Mouse (Mus musculus) forebrain, embryonic 14.5 days (tissue): ENCODE results near the gene Fbxo5. TPM values are rescaled to one million over a fixed set of nuclear protein-coding genes. Genes with fewer than 3 reads are reported as not detected.

Experiments
- ATAC-seq: fragments of 200-750 bp; cut with Nextera tagmentation; 2 replicates; pipeline ENCODE4 v1.8.0; 2017; ENCODE audit warnings: mild to moderate bottlenecking, moderate library complexity
- DNase-seq: peaks from one replicate; pipeline ENCODE4 v3.0.0-alpha.2; 2015; ENCODE audit warnings: low spot score
- H3K27ac ChIP-seq: fragments of 300-500 bp; sonication (generic); 2 replicates; pipeline ENCODE4 v1.5.1; 2014; ENCODE audit warnings: low read depth, mild to moderate bottlenecking, control low read depth, low read length, moderate library complexity
- H3K27me3 ChIP-seq: fragments of 300-500 bp; sonication (generic); replicated peaks from 2 replicates; pipeline ENCODE4 v1.6.1; 2014; ENCODE audit warnings: low read length, control low read depth, mixed read lengths; ENCODE audit not compliant: control insufficient read depth, insufficient read depth
- H3K36me3 ChIP-seq: fragments of 300-500 bp; sonication (generic); 2 replicates; pipeline ENCODE4 v1.6.1; 2014; ENCODE audit warnings: low read length, control low read depth; ENCODE audit not compliant: control insufficient read depth, insufficient read depth
- H3K4me1 ChIP-seq: fragments of 300-500 bp; sonication (generic); 2 replicates; pipeline ENCODE4 v1.6.1; 2014; ENCODE audit warnings: antibody characterized with exemption, low read length, control low read depth; ENCODE audit not compliant: control insufficient read depth, insufficient read depth
- H3K4me2 ChIP-seq: fragments of 300-500 bp; sonication (generic); 2 replicates; pipeline ENCODE4 v1.6.1; 2014; ENCODE audit warnings: mild to moderate bottlenecking, control low read depth, low read length
- H3K4me3 ChIP-seq: fragments of 300-500 bp; sonication (generic); 2 replicates; pipeline ENCODE4 v1.5.1; 2014; ENCODE audit warnings: low read depth, low read length, control low read depth
- H3K9ac ChIP-seq: fragments of 300-500 bp; sonication (generic); 2 replicates; pipeline ENCODE4 v1.6.1; 2014; ENCODE audit warnings: mild to moderate bottlenecking, low read length, control low read depth, moderate library complexity
- H3K9me3 ChIP-seq: fragments of 300-500 bp; sonication (generic); replicated peaks from 2 replicates; pipeline ENCODE4 v1.6.1; 2016; ENCODE audit warnings: low read length, control low read depth, mixed read lengths; ENCODE audit not compliant: control insufficient read depth
- WGBS: fragments of 180-500 bp; shearing (Covaris S2); extraction: QIAGEN DNeasy Blood & Tissue Kit; methylation state at CpG from one replicate; pipeline ENCODE4 v1.1.7; 2014; 5-methylcytosine and 5-hydroxymethylcytosine counted together
- polyA plus RNA-seq: library from polyadenylated mRNA; unstranded; fragments of >200 nt; fragmentation: Nextera tagmentation; extraction: Ambion mirVana; gene quantifications from 2 replicates; pipeline ENCODE4 v1.2.1, GENCODE M21; 2014

Fbxo5 gene
- polyA plus RNA-seq, result 32.4 and 43.7 TPM in 2 replicates

DNA sequence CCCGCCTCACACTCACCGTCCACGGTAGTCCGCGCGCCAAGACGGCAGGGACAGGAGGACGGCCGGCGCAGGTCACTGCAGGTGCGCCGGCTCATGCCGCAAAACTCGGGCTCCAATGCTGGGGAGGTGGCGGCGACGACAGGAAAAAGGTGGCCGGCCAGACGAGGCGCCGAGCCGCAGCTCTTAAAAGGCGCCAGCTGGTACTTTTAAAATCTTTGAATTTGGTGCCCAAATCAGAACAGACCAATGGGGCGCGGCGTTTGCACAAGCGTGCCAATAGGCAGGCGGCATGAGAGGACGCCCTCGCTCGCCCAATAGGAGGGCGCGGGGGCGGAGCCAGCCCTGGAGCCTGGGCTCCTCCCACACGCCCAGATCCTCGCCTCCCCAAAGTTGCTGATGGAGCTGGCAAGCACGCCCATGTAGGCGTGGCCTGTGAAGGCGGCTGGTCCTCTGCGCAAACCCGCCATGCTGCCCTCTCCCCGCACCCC is at the start of gene Fbxo5:
TSS of gene Fbxo5 (minus strand) at position 358 of the 488 bp plus-strand sequence.
- Histone ChIP-seq H3K4me3 (peak within 1 kb of the TSS; percentile 67), H3K9ac (peak within 1 kb of the TSS; percentile 72), H3K4me2 (peak within 1 kb of the TSS; percentile 93), H3K4me1 (peaks cover 11% of the 10 kb centered on the region; the same call in 1 of the 2 replicates), H3K36me3 (peaks cover 20% of the 10 kb centered on the region), H3K27me3 (no peaks in the 10 kb centered on the region), H3K27ac (peak within 1 kb of the TSS; percentile 88), H3K9me3 (no peaks in the 10 kb centered on the region)
- peak; percentile 99 for DNase-seq
- WGBS, result under 1% methylated on average over 42 of the region's 42 CpGs
- ATAC-seq, result peak; percentile 96

- Histone ChIP-seq H3K27me3 (no peaks in the 10 kb centered on the region), H3K36me3 (no peaks in the 10 kb centered on the region), H3K9ac (no peak overlapping the region), H3K4me1 (no peaks in the 10 kb centered on the region), H3K27ac (no peak overlapping the region), H3K9me3 (no peaks in the 10 kb centered on the region), H3K4me2 (no peak overlapping the region), H3K4me3 (no peak overlapping the region)
- WGBS, result 84% methylated on average over 8 of the region's 8 CpGs
- DNase-seq (no peak), ATAC-seq (no peak)
Measured at GRCm38 (mm10) chr10:5853290-5853868, 48.0 kb upstream of the Fbxo5 start.

- Histone ChIP-seq H3K27ac (no peak overlapping the region), H3K36me3 (no peaks in the 10 kb centered on the region), H3K9ac (no peak overlapping the region), H3K27me3 (no peaks in the 10 kb centered on the region), H3K4me2 (no peak overlapping the region), H3K4me3 (no peak overlapping the region), H3K9me3 (no peaks in the 10 kb centered on the region), H3K4me1 (no peaks in the 10 kb centered on the region)
- 30% methylated on average over 2 of the region's 2 CpGs for WGBS
- ATAC-seq (peak; percentile 44; the same call in 1 of the 2 replicates), DNase-seq (peak; percentile 85)
Measured at GRCm38 (mm10) chr10:5846939-5847338, 41.5 kb upstream of the Fbxo5 start.

GRCm38 (mm10) chr10:5841369-5841768 is 36.0 kb upstream of the Fbxo5 start:
- ATAC-seq (peak; percentile 48), DNase-seq (peak; percentile 75)
- no peaks in the 10 kb centered on the region for H3K9me3 ChIP-seq
- H3K27ac ChIP-seq, result no peak overlapping the region
- H3K9ac ChIP-seq, result no peak overlapping the region
- 80% methylated on average over 4 of the region's 4 CpGs for WGBS
- no peaks in the 10 kb centered on the region for H3K27me3 ChIP-seq
- no peak overlapping the region for H3K4me3 ChIP-seq
- H3K4me2 ChIP-seq, result no peak overlapping the region
- H3K36me3 ChIP-seq, result no peaks in the 10 kb centered on the region
- no peaks in the 10 kb centered on the region for H3K4me1 ChIP-seq

DNA sequence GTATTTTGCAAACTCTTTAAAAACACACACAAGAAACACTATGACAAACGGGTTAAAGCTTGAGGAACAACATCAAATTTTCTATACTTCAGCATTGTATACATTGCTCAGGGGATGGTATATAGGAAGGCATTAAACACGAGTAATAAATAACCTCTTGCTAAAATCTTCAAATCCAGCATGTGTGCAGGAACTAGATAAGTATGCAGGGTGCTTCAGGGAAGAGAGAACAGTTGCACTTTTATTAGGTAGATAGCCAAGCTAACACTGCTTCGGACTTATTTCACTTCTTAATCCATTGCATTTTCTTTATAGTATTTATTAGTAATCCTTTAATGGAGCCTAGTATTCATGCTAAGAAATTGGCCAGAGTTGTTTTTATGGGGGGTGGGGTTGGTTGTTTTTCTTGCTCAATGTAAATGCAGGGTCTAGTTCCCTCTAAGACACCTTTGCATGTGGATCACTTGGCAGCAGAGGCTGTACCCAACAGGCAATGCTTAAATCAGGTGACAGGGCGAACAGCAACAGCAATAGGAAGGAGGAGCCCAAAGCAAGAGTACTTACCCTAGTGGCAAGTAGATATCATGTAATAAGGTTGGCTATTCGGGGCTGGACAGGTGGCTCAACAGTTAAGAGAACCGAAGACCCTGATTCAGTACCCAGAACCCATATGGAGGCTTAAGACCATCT is 21.1 kb upstream of the Fbxo5 start:
- Histone ChIP-seq H3K9me3 (no peaks in the 10 kb centered on the region), H3K4me1 (peaks cover 9% of the 10 kb centered on the region), H3K9ac (no peak overlapping the region), H3K4me2 (no peak overlapping the region), H3K36me3 (no peaks in the 10 kb centered on the region), H3K27ac (no peak overlapping the region), H3K4me3 (no peak overlapping the region), H3K27me3 (no peaks in the 10 kb centered on the region)
- 78% methylated on average over 6 of the region's 6 CpGs for WGBS
- ATAC-seq, result no peak
- no peak for DNase-seq

- Histone ChIP-seq H3K9me3 (no peaks in the 10 kb centered on the region), H3K4me3 (peak overlapping the region; percentile 93), H3K36me3 (peaks cover 7% of the 10 kb centered on the region), H3K4me1 (peaks cover 9% of the 10 kb centered on the region), H3K27ac (peak overlapping the region; percentile 21; the same call in 1 of the 2 replicates), H3K27me3 (no peaks in the 10 kb centered on the region), H3K4me2 (peak overlapping the region; percentile 68), H3K9ac (0 out of 2 replicates have a peak overlapping the region, but pooled peaks have one; percentile 26)
- DNase-seq, result peak; percentile 73
- 0% methylated on average over 3 of the region's 3 CpGs for WGBS
- ATAC-seq, result peak; percentile 13; the same call in 1 of the 2 replicates
Measured at GRCm38 (mm10) chr10:5824779-5825178, 19.4 kb upstream of the Fbxo5 start.

GRCm38 (mm10) chr10:5823740-5824491 is 18.5 kb upstream of the Fbxo5 start, which contains the start of gene Mtrf1l:
Gene Mtrf1l, minus strand, starts transcription at chr10:5823910.
- no peaks in the 10 kb centered on the region for H3K27me3 ChIP-seq
- no peaks in the 10 kb centered on the region for H3K9me3 ChIP-seq
- peaks cover 9% of the 10 kb centered on the region for H3K4me1 ChIP-seq
- peak within 1 kb of the TSS; percentile 77 for H3K27ac ChIP-seq
- WGBS, result under 1% methylated on average over 45 of the region's 47 CpGs
- ATAC-seq (peak; percentile 96), DNase-seq (peak; percentile 97)
- H3K4me3 ChIP-seq, result peak within 1 kb of the TSS; percentile 93
- peak within 1 kb of the TSS; percentile 68 for H3K4me2 ChIP-seq
- H3K36me3 ChIP-seq, result peaks cover 15% of the 10 kb centered on the region
- peak within 1 kb of the TSS; percentile 91 for H3K9ac ChIP-seq

DNA sequence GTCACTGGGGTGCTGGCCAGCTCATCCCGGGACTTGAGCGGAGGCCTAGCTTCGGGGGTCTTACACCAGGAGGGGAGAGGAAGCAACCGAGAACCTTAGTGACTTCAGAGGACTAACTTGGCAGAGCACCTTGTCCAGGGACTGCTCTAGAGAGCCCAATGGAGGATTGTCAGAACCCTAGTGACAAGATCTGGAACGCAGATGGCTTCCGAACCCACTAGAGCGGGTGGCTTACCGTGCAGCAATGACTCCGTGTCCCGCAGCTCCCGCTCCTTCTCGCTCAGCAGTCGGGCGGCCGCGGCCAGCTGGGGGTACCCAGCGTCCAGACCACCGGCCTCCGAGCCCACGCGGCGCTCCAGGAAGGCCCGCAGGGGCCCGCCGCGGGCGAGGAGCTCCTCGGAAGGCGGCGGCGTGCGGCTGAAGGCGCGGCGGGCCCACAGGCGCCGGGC is 17.9 kb upstream of the Fbxo5 start:
- Histone ChIP-seq H3K9ac (peak overlapping the region; percentile 91), H3K36me3 (peaks cover 20% of the 10 kb centered on the region), H3K27ac (peak overlapping the region; percentile 77), H3K4me3 (peak overlapping the region; percentile 93), H3K27me3 (no peaks in the 10 kb centered on the region), H3K4me2 (peak overlapping the region; percentile 68), H3K4me1 (peaks cover 9% of the 10 kb centered on the region), H3K9me3 (no peaks in the 10 kb centered on the region)
- WGBS, result under 1% methylated on average over 37 of the region's 37 CpGs
- DNase-seq, result peak; percentile 23
- peak; percentile 0; the same call in 1 of the 2 replicates for ATAC-seq
